Mouse (Mus musculus) lung, embryonic 16.5 days (tissue): Measurements from ENCODE around the gene Pdxk. TPM values are rescaled to one million over a fixed set of nuclear protein-coding genes. Genes with fewer than 3 reads are reported as not detected.
"Not testable (repeated sequence)": the region's sequence is repeated elsewhere in the genome, so short reads cannot be mapped to it uniquely, and the experiment has no call there.

Experiments
- ATAC-seq: fragments of 200-750 bp; cut with Nextera tagmentation; 2 replicates; pipeline ENCODE4 v1.8.0; 2017; ENCODE audit warnings: low read depth, mild to moderate bottlenecking, moderate library complexity
- H3K27ac ChIP-seq: fragments of 300-500 bp; sonication (generic); 2 replicates; pipeline ENCODE4 v1.5.1; 2014; ENCODE audit warnings: mild to moderate bottlenecking, control low read depth, low read length
- H3K27me3 ChIP-seq: fragments of 300-500 bp; sonication (generic); 2 replicates; pipeline ENCODE4 v1.6.1; 2014; ENCODE audit warnings: low read depth, low read length, mixed read lengths; ENCODE audit not compliant: control insufficient read depth, insufficient read depth
- H3K36me3 ChIP-seq: fragments of 300-500 bp; sonication (generic); 2 replicates; pipeline ENCODE4 v1.6.1; 2014; ENCODE audit warnings: low read length; ENCODE audit not compliant: control insufficient read depth, insufficient read depth
- H3K4me1 ChIP-seq: fragments of 300-500 bp; sonication (generic); replicated peaks from 2 replicates; pipeline ENCODE4 v1.6.1; 2014; ENCODE audit warnings: low read length, mixed read lengths; ENCODE audit not compliant: control insufficient read depth, insufficient read depth
- H3K4me2 ChIP-seq: fragments of 300-500 bp; sonication (generic); 2 replicates; pipeline ENCODE4 v1.6.1; 2014; ENCODE audit warnings: low read depth, low read length, control low read depth
- H3K4me3 ChIP-seq: fragments of 300-500 bp; sonication (generic); 2 replicates; pipeline ENCODE4 v1.5.1; 2014; ENCODE audit warnings: mild to moderate bottlenecking, low read length, control low read depth
- H3K9ac ChIP-seq: fragments of 300-500 bp; sonication (generic); 2 replicates; pipeline ENCODE4 v1.6.1; 2014; ENCODE audit warnings: low read length, control low read depth
- H3K9me3 ChIP-seq: fragments of 300-500 bp; sonication (generic); 2 replicates; pipeline ENCODE4 v1.6.1; 2016; ENCODE audit warnings: low read length; ENCODE audit not compliant: control insufficient read depth
- WGBS: fragments of 180-500 bp; shearing (Covaris S2); extraction: QIAGEN DNeasy Blood & Tissue Kit; methylation state at CpG from one replicate; pipeline ENCODE4 v1.1.7; 2014; 5-methylcytosine and 5-hydroxymethylcytosine counted together
- polyA plus RNA-seq: library from polyadenylated mRNA; unstranded; fragments of >200 nt; fragmentation: Nextera tagmentation; extraction: Ambion mirVana; gene quantifications from 2 replicates; pipeline ENCODE4 v1.2.1, GENCODE M21; 2015

The Pdxk gene
- polyA plus RNA-seq, result 7.3 and 8.0 TPM in 2 replicates

- H3K4me3 ChIP-seq, result peak within 1 kb of the TSS; percentile 79
- H3K4me1 ChIP-seq, result peaks cover 12% of the 10 kb centered on the region
- no peaks in the 10 kb centered on the region for H3K27me3 ChIP-seq
- no peaks in the 10 kb centered on the region for H3K36me3 ChIP-seq
- H3K9me3 ChIP-seq, result no peaks in the 10 kb centered on the region
- peak; percentile 96 for ATAC-seq
- H3K27ac ChIP-seq, result peak within 1 kb of the TSS; percentile 41; the same call in 1 of the 2 replicates
- peak within 1 kb of the TSS; percentile 75 for H3K9ac ChIP-seq
- under 1% methylated on average over 35 of the region's 35 CpGs for WGBS
- H3K4me2 ChIP-seq, result peak within 1 kb of the TSS; percentile 100
Measured at GRCm38 (mm10) chr10:78464792-78465207, at the start of gene Pdxk. Pdxk (minus strand) TSS chr10:78464975.

GRCm38 (mm10) chr10:78502986-78503733 lies 38.4 kb upstream of the Pdxk start:
- Histone ChIP-seq H3K4me2 (no peak overlapping the region), H3K9me3 (no peaks in the 10 kb centered on the region), H3K4me3 (no peak overlapping the region), H3K27ac (no peak overlapping the region), H3K9ac (no peak overlapping the region), H3K36me3 (no peaks in the 10 kb centered on the region), H3K27me3 (no peaks in the 10 kb centered on the region), H3K4me1 (no peaks in the 10 kb centered on the region)
- ATAC-seq, result no peak
- 72% methylated on average over 6 of the region's 6 CpGs for WGBS

- 8% methylated on average over 26 of the region's 26 CpGs for WGBS
- no peaks in the 10 kb centered on the region for H3K36me3 ChIP-seq
- H3K27me3 ChIP-seq, result no peaks in the 10 kb centered on the region
- H3K9me3 ChIP-seq, result no peaks in the 10 kb centered on the region
- H3K4me2 ChIP-seq, result peak overlapping the region; percentile 54
- H3K9ac ChIP-seq, result peak overlapping the region; percentile 44; the same call in 1 of the 2 replicates
- H3K4me3 ChIP-seq, result peak overlapping the region; percentile 32
- no peaks in the 10 kb centered on the region; the same call in 1 of the 2 replicates for H3K4me1 ChIP-seq
- H3K27ac ChIP-seq, result no peak overlapping the region
- peak; percentile 89 for ATAC-seq
Measured at GRCm38 (mm10) chr10:78487431-78488086, 22.8 kb upstream of the Pdxk start.

DNA sequence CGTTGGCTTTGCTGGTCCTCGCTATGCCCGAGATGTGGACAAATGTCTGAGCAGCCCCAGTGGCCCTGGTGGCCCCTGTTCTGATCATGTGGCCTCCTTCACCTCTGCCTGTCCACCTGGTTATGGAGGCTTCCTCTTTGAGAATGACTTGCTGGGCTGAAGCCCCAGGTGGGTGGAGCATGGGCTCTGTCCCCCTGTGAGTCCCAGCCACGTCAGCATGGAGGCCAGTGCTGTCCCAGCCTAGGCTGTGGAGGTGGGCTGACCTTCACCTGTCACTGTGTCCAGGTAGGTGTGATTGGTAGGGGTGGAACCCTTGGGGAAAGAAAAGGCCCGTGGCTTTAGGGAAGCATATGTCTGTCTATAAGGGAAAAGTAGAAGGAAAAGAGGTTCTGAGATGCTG lies 22.1 kb upstream of the Pdxk start:
- Histone ChIP-seq H3K36me3 (no peaks in the 10 kb centered on the region), H3K9me3 (no peaks in the 10 kb centered on the region), H3K27ac (no peak overlapping the region), H3K27me3 (no peaks in the 10 kb centered on the region), H3K4me3 (no peak overlapping the region), H3K4me1 (peaks cover 3% of the 10 kb centered on the region), H3K9ac (no peak overlapping the region), H3K4me2 (no peak overlapping the region)
- 72% methylated on average over 5 of the region's 5 CpGs for WGBS
- no peak for ATAC-seq

GRCm38 (mm10) chr10:78485369-78485768 lies 20.6 kb upstream of the Pdxk start:
- 39% methylated on average over 2 of the region's 2 CpGs for WGBS
- H3K9me3 ChIP-seq, H3K9ac ChIP-seq, H3K4me2 ChIP-seq, H3K27me3 ChIP-seq, H3K4me1 ChIP-seq, ATAC-seq, H3K27ac ChIP-seq, H3K4me3 ChIP-seq, H3K36me3 ChIP-seq: not testable (repeated sequence)

DNA sequence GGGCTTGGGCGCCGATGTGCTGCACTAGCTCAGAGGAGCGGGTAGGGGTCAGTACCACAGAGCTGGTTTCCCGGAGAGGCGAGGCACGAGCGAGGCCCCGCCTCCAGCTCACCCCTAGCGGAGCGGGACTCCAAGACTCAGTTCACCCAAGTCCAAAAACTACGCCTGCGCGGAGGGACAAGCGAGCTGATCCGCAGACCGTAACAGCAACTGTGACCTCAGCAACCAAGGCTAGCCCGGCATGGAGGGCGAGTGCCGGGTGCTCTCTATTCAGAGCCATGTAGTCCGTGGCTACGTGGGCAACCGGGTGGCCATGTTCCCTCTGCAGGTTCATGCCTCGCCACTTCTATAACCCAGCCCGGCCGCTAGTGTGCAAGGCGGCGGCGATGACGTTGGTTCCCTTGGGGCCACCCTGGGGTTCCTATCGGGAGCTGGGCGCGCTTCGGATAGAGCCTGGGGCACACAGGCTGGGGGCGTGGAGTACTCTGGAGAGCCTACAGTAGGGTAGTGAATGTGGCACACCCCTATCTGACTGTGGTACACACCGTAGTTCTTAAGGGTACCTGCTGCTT lies 17.2 kb upstream of the Pdxk start:
- H3K36me3 ChIP-seq, result no peaks in the 10 kb centered on the region
- 1% methylated on average over 35 of the region's 35 CpGs for WGBS

DNA sequence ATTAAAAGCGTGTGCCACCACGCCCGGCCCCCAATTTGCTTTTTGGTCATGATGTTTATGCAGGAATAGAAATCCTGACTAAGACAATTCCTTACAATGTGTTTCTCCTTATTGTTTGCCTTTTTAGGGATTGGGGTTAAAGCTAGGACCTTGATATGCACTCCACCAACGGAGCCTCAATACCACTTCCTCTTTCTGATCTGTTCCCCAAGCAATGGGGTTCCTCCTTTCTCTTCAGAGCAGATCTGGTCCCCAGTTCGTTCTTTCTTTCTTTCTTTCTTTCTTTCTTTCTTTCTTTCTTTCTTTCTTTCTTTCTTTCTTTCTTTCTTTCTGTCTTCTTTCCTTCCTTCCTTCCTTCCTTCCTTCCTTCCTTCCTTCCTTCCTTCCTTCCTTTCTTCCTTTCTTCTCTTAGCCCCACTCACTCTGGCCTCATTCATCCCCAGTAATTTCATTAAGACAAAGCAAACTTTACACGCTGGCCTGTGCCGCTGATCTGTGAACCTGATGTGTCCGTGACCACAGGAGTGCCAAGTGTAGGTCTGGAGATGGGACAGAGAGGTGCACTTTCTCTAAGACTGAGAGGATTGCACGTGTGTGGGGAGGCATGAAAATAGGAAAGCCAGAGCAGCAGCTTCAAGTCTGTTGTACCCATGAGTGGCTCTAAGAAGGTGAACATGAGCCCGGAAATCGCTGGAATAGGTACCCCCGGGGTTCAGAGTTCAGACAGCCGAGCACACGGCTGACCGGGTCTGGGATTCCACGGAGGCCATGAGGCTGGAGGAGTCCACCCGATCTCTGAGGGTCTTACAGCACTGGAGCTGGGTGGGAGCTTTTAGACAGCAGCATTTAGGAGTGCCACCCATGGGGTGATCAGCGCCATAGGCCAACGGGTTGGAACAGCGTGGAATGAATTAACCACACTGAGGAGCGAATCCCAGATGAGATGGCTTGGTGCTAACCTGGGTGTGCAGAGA lies 16.5 kb upstream of the Pdxk start:
- Histone ChIP-seq H3K9ac (peak overlapping the region; percentile 63), H3K4me1 (peaks cover 8% of the 10 kb centered on the region), H3K4me3 (peak overlapping the region; percentile 61), H3K4me2 (peak overlapping the region; percentile 95), H3K27ac (no peak overlapping the region), H3K9me3 (no peaks in the 10 kb centered on the region), H3K36me3 (no peaks in the 10 kb centered on the region), H3K27me3 (no peaks in the 10 kb centered on the region)
- 34% methylated on average over 21 of the region's 21 CpGs for WGBS
- ATAC-seq, result no peak

More for the DNA sequence above, 17.2 kb upstream of the Pdxk start:
- Histone ChIP-seq H3K4me3 (peak overlapping the region; percentile 61), H3K4me2 (peak overlapping the region; percentile 95), H3K9me3 (no peaks in the 10 kb centered on the region), H3K9ac (peak overlapping the region; percentile 63), H3K27me3 (no peaks in the 10 kb centered on the region), H3K4me1 (peaks cover 8% of the 10 kb centered on the region), H3K27ac (no peak overlapping the region)
- peak; percentile 94 for ATAC-seq

DNA sequence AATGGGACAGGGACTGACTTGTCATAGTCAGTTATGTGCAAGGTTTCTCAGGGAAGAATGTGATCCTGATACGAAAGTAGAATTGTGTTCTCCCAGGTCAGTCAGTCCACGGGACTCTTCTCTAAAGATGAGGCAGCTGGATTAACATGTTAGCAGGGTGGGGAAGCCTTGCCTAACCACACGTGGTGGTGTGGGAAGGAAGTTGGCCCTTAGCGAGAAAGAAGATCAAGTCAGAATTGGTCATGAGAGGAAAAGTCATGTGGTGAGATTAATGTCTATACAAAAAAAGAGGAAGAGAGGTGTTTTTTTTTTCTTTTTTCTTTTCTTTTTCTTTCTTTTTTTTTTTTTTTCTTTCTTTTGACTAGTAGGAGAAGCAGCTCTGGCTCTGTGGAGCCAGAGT lies 12.0 kb upstream of the Pdxk start:
- 69% methylated on average over 4 of the region's 4 CpGs for WGBS
- ATAC-seq, result no peak

More for the DNA sequence above, 12.0 kb upstream of the Pdxk start:
- Histone ChIP-seq H3K27ac (no peak overlapping the region), H3K4me3 (no peak overlapping the region), H3K9me3 (no peaks in the 10 kb centered on the region), H3K27me3 (no peaks in the 10 kb centered on the region), H3K4me1 (peaks cover 5% of the 10 kb centered on the region), H3K36me3 (no peaks in the 10 kb centered on the region), H3K9ac (no peak overlapping the region), H3K4me2 (no peak overlapping the region)
